Mouse (Mus musculus) megakaryocyte progenitor cell, adult 5-6 weeks (primary cell): ENCODE results near the gene Plin4. TPM values are rescaled to one million over a fixed set of nuclear protein-coding genes. Genes with fewer than 3 reads are reported as not detected.

Experiments
- ATAC-seq: replicated peaks from 2 replicates; pipeline ENCODE4 v1.8.0; 2016; ENCODE audit warnings: mild to moderate bottlenecking, moderate TSS enrichment, inconsistent platforms; ENCODE audit not compliant: poor library complexity
- total RNA-seq, 2 experiments: library from RNA; stranded (forward) in 1 of 2; stranded (reverse) in 1 of 2; fragments of 157-497, 149-512 nt in 1 of 2; fragments of 200-1000 nt in 1 of 2; gene quantifications; 2 replicates each; pipeline versions ENCODE4 v1.2.3 to v1.2.4; 2015 to 2017

Gene Plin4
- not detected in 2 replicates for total RNA-seq (2015)
- total RNA-seq (2017): not detected in 2 replicates

- ATAC-seq: no peak
These were observed at the start of gene Plin4 for GRCm38 (mm10) chr17:56109219-56110051. Gene Plin4 (minus strand): TSS chr17:56109803.

- ATAC-seq: peak; percentile 83
These were observed 44.0 kb upstream of the Plin4 start for GRCm38 (mm10) chr17:56153643-56154042.

- ATAC-seq: no peak
These were observed 40.3 kb upstream of the Plin4 start for GRCm38 (mm10) chr17:56149897-56150296.

GRCm38 (mm10) chr17:56148790-56149618 is 39.4 kb upstream of the Plin4 start:
- no peak; the same call in 1 of the 2 replicates for ATAC-seq

- ATAC-seq: no peak
These were observed 38.7 kb upstream of the Plin4 start for GRCm38 (mm10) chr17:56148280-56148679.

GRCm38 (mm10) chr17:56147420-56147819 is 37.8 kb upstream of the Plin4 start:
- ATAC-seq: no peak

GRCm38 (mm10) chr17:56146131-56146530 is 36.5 kb upstream of the Plin4 start:
- no peak for ATAC-seq

GRCm38 (mm10) chr17:56144546-56144945 is 34.9 kb upstream of the Plin4 start:
- no peak for ATAC-seq

- ATAC-seq: peak; percentile 20
These were observed 32.4 kb upstream of the Plin4 start for GRCm38 (mm10) chr17:56141702-56142605.

- peak; percentile 59 for ATAC-seq
These were observed 30.4 kb upstream of the Plin4 start, which contains the start of gene Sema6b for GRCm38 (mm10) chr17:56139858-56140595. Gene Sema6b (minus strand): TSS chr17:56140343.

- no peak for ATAC-seq
These were observed 29.8 kb upstream of the Plin4 start for GRCm38 (mm10) chr17:56139355-56139754.

- ATAC-seq: no peak
These were observed 28.4 kb upstream of the Plin4 start for GRCm38 (mm10) chr17:56137839-56138613.

GRCm38 (mm10) chr17:56136558-56136957 is 27.0 kb upstream of the Plin4 start:
- no peak for ATAC-seq

- peak; percentile 70 for ATAC-seq
These were observed 24.9 kb upstream of the Plin4 start for GRCm38 (mm10) chr17:56134463-56134971.

- peak; percentile 64 for ATAC-seq
These were observed 24.1 kb upstream of the Plin4 start for GRCm38 (mm10) chr17:56133457-56134363.

- peak; percentile 50 for ATAC-seq
These were observed 23.1 kb upstream of the Plin4 start for GRCm38 (mm10) chr17:56132661-56133060.

- ATAC-seq: peak; percentile 31; the same call in 1 of the 2 replicates
These were observed 22.2 kb upstream of the Plin4 start for GRCm38 (mm10) chr17:56131814-56132213.

GRCm38 (mm10) chr17:56131136-56131535 is 21.5 kb upstream of the Plin4 start:
- ATAC-seq: no peak
